Mouse (Mus musculus) megakaryocyte, adult 5-6 weeks (primary cell): Measurements from ENCODE around the gene Actn4. TPM values are rescaled to one million over a fixed set of nuclear protein-coding genes. Genes with fewer than 3 reads are reported as not detected.

Experiments
- ATAC-seq: 2 replicates; pipeline ENCODE4 v1.8.0; 2016; ENCODE audit warnings: mild to moderate bottlenecking, inconsistent platforms; ENCODE audit not compliant: poor library complexity, severe bottlenecking
- total RNA-seq, 2 experiments: library from RNA; stranded (forward) in 1 of 2; stranded (reverse) in 1 of 2; fragments of 153-499, 151-499 nt in 1 of 2; fragments of 221-1000, 200-1000 nt in 1 of 2; gene quantifications; 2 replicates each; pipeline versions ENCODE4 v1.2.3 to v1.2.4; 2015 to 2017

Gene Actn4
- 82.5 and 87.8 TPM in 2 replicates for total RNA-seq (2015)
- total RNA-seq (2017): 44.7 and 55.1 TPM in 2 replicates

DNA sequence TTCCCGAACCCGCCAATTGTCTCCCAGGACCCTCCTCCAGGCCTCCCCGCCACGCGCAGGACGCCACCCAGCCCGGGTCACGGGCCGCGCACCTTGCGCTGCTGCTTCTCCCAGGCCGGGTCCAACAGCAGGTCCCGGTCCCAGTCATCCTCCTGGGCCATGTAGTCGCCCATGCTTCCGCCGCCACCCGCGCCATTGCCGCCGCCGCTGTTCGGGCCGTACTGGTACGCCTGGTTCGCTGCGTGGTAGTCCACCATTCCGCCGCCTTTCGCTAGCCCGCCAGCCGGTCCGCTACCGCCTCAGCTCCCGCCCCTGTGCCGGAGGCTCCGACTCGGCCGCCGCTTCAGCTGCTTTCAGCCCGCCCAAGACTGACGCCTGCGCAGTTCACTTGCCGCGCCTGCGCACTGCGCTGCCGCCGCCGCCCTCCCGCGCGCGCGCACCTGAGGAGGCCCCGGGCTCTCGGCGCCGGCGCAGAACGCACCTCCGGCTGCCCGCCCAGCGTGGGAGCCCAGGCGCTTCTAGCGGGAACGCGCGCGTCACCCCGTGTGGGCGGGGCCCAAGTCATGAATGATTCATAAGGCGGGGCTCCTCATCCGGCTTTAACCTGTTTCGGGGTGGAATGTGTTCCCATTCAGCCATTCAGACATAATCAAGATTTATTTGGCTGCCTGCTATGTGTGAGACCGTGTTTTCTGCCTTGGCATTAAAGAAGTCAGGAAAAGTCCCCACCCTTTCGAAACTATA is at the start of gene Actn4:
Actn4 (minus strand) TSS at position 414 of the 744 bp plus-strand sequence.
- peak; percentile 97 for ATAC-seq

DNA sequence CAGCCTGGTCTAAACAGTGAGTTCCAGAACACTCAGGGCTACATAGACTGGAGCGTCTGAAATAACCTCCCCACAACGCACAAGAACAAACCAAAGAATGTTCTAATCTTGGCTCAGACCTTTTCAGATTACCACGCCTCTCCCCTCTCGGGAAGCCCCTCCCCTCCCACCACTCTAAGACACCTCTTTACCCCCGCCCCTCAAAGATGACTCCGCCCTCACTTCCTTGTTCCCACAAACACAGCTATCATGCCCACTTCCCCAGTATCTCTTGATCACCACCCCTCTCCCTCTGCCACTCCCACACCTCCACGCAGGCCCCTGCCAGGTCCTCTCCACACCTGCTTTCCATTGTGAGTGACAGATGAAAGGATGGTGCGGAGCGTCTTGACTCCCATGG is 46.6 kb upstream of the Actn4 start:
- peak; percentile 43 for ATAC-seq

DNA sequence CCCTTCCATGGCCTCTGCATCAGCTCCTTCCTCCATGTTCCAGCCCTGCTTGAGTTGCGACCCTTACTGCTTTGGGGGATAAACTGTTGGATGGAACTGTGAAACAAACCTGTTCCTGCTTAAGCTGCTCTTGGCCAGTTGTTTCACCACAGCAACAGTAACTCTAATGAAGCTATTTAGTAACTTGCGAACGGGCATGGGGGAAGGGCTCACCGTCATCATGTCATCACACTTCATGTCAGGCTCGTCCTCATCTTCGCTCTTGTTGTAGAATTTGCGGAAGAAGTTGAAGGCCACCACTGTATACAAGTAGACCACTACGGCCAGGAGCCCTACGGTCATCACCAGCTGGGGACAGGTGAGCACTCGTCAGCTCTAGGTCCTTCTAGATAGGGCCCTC is 46.0 kb upstream of the Actn4 start:
- ATAC-seq: peak; percentile 72

DNA sequence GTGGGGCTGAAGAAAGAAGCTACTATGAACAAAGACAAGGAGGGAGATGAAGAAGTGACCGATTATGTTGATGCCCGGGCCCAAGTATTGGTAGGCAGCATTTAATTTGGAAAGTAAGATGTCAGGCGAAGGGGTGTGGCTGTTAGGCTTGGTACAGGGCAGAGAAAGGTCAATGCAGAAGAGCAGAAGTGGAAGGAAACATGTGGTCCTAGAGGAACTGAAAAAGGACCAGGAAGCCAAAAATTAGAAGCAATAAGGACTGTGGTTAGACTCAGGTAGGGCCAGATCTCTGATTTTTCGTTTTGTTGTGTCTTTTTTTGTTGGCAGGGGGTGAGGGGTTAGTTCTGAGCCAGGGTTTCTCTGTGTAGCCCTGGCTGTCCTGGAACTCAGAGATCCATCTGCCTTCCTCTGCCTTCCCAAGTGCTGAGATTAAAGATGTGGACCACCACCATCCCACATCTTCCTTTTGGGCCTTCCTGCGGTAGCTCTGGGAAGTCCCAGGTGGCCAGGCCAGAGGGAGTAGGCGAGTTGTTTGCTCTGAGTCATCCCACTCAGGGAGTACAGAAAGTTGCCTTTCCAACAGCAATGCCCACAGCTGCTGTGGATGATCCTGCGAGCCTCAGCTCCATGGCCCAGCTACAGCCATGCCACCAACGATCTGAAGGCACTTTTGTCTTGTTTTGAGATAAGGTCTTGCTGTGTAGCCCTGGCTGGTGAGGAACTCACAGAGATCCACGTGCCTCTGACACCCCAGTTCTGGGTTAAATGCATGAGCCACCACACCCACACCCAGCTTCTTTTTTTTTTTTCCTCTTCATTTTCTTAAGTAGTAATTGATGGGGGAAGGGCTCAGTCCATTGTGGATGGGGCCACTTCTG is 45.3 kb upstream of the Actn4 start:
- peak; percentile 54 for ATAC-seq

DNA sequence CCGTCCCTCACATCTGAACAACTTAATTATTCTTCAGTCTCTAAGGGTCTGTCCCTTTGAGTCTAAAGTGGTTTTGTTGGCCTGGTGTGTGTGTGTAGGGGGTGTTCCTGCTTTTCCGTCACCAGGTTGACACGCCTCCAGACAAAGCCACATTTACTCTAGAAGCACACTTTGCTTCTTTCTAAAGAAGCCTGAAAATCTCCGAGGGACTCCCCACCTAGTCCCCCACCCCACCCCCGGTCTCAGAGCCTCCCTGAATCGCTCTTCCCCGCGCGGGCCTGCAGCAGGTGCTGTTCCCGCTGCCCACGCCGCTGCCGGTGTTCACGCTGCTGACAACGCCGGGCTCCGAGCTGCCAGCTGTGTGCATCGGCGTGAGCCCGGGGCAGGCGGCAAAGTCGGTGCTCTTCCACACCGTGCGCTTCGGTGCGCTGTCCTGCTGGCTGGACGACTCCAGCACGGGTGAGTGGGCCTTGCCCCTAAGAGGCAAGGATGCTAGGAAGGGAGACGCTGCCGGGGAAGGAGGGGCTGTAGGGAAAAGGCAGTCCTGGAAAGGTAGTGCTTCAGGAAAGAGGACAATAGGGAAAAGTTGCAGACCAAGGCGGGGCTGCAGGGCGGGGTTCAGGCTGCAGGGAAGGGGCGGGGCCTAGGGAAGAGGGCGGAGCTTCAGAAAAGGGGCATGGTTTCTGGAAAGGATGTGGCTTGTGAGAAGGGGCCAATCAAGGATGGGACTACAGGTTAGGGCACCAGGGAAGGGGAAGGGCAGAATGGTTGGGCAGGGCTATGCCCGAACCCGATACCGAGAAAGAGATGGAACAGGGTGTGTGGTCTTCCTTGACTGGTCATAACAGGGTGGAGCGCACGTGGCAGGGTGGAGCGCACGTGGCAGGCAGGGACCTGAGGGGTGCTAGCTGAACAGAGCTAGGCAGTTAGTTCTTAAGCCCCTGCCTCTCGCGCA is 38.8 kb upstream of the Actn4 start:
- peak; percentile 89 for ATAC-seq

DNA sequence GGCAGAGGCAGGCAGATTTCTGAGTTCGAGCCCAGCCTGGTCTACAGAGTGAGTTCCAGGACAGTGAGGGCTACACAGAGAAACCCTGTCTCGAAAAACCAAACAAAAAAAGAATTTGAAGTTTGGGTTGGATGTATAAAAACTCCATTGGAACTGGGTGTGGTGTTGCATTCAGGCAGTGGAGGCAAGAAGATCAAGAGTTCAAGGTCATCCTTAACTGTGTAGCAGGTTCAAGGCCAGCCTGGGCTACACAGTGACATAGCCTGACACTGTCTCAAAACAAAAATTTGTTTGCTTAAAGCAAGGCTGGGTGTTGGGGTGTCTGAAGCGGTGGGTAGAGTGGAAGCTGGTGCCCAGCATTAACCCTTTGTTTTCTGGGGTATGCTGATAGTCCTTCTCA is 31.3 kb upstream of the Actn4 start:
- no peak for ATAC-seq

DNA sequence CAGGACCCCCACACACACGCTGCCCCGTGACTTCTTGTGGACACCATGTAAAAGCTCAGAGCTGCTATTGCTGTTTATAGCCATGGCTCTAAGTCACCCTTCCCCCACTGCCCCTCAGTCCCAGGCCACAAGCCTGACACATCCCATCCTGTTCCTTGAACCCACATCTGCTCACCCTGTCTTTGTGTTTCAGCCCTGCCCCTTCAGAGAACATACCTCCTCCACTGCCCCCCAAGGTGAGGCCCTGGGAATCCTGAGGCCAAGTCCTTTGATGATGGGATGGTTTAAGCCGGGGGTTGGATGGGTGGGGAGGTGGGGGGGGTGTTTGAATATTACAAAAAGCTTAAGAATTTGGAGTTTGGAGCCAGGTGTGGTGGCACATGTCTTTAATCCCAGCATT is 30.9 kb upstream of the Actn4 start:
- no peak for ATAC-seq

DNA sequence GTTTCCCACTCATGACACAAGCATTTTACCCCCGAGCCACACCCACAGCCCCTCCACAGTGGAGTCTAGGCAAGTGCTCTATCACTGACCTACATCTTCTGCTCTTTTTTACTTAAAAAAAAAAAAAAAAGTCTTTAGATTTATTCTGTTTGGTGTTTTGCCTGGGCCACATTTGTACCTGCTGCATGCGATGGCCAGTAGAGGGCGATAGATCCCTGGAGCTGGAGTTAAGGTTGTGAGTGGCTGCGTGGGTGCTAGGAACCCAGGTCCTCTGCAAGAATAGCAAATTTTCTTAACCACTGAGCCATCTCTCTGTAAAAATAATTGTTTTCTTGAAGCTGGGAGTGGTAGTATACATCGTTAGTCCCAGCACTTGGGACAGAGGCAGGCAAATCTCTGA is 29.5 kb upstream of the Actn4 start:
- ATAC-seq: no peak

DNA sequence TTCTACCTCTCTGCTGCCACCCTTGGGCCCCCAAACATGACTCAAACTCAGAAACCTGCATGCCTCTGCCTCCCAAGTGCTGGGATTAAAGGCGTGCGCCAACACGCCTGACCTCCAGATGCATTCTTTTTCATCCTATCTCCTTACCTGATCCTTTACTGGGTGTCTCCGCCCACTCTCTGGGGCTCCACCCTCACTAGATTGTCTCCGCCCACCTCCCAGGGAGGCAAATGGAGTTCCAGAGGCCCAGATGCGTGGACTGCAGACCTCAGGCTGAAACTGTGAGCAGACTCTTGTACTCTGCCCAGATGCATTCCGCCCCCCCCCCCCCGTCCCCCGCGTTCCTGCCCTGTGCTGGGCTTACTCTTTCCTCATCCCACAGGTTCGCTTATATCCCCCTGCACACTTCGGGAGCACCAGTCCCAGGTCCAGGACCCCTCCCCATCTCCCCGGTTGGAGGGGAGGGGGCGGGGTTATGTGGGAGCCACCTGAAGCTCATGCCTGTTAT is 28.7 kb upstream of the Actn4 start:
- ATAC-seq: no peak

DNA sequence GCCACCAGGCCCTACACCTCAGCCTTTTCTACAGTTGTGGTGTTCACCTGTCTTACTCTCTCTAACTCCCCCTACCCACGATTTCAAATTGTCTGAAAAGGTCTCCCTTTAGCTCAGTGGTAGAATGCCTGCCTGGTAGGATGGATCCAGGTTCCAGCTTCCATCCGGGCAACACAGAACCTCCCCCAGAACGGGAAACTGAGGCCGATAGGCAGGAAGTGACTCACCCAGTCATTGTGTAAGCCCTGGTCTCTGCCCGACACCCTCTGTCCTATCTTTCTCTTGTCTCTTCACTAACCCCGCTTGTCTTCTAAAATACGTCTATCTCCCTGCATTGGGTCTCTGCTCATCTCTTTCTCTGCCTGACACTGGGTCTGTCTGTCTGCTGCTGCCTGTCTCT is 23.1 kb upstream of the Actn4 start:
- no peak for ATAC-seq

DNA sequence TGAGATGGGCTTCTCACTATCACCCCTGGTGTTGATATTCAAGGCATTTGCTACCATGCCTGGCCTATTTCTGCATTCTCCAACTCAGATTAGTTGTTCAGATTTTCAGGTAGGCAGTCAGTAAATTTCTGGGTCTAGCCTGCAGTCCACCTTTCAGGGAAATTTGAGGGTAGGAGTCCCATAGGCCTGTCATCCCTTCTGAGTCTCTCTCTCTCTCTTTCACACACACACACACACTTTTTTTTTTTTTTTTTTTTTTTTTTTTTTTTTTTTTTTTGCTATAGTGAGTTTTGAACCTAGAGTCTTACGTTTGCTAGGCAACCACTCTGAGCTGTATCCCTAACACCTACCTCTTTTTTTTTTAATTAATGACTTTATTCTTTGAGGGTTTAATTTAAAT is 22.3 kb upstream of the Actn4 start:
- ATAC-seq: no peak

DNA sequence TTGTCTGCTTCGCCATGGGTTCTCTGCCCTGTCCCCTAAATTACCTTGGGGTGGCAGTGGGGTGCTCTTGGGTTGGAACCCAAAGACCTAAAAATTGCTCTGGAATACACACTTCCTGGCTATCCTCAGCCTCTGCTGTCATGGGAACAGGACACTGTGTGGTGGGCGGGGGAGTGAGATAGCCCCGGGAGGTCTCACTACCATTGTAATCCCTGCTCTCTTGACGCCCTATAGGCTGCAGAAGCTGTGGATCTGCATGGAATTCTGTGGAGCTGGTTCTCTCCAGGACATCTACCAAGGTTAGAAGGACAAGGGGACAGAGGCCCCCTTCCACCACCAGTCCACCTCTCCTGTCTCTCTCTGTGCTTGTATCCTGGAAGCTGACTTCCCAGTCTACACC is 21.7 kb upstream of the Actn4 start:
- ATAC-seq: no peak

DNA sequence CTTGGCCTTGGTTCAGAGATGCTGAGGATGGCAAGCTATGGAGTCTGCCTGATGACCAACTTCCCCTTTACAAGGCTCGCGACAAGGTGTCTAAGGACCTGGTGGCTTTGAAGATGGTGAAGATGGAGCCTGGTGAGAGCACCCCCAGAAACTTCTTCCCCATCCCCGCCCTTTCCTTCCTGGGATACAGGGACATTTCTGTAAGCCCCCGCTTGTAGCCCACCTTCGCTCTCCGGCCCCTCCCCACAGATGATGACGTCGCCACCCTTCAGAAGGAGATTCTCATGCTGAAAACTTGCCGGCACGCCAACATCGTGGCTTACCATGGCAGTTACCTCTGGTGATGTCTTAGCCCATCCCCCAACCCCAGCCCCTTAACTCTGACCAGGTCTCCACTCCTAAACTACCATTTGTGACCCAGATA is 21.0 kb upstream of the Actn4 start:
- ATAC-seq: peak; percentile 36

DNA sequence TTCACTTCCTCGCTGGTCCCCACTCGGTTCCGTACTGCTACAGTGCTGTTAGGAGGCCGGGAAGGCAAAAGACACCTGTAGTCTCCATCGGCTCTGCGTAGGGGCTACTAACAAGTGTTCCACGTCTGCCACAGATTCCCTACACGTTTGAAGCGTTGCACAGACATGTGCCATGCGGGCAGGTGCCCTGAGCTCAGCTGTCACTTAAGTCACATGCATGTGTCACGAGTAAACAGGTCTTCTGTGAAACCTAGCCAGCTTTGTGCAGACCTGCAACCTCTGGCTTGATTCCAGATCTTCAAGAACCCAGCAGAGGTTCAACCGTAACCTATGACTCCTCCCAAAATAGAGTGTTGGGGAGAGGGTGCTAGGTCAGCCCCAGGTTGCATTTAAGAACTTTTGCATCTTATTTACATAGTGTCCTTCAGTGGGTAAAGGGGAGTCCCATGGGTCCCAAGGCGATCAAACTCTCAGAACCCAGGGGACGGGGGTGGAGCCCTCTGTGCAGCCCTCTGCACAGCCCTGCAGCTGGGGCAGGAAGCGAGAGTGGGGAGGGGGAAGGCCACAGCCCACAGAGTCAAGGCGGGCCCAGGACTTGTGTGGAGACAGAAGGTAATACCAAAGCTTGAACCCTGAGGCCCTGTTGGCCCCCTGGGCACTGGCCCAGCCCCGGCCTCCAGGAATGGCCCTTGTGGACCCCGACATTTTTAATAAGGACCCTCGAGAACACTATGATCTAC is 20.3 kb upstream of the Actn4 start:
- ATAC-seq: peak; percentile 56

DNA sequence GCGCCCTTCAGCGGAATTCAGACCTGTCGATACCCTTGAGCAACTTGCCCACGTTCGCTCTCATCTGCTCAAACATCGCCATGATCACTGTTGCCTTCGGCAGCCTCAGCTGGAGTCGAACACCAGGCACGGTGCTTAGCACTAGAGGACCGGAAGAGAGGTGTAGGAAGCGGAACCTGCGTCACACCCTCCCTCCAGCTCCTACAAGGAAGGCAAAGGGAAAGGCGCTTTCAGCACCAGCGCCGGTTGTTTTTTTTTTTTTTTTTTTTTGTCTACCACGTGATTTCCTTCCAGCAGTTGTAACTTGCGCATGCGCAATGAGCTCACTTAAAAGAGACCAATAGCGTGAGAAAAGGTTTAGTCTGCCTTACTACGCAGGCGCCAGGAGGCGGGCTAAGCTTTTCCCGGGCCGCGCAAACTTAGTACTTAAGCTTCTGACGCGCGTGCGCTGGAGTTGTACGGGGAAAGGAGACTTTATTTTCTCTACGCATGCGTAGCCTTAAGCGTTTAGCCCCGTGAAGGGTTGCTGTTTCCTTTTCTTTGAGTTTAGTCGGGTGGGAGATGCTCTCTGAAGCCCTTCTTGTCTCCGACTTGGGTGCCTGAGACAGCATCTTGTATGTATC is 19.6 kb upstream of the Actn4 start, which contains the start of the genes Eif3k and Map4k1:
Eif3k (minus strand) TSS at position 214 of the 623 bp plus-strand sequence.
Map4k1 (plus strand) TSS at position 400 of the 623 bp plus-strand sequence.
- ATAC-seq: peak; percentile 91

DNA sequence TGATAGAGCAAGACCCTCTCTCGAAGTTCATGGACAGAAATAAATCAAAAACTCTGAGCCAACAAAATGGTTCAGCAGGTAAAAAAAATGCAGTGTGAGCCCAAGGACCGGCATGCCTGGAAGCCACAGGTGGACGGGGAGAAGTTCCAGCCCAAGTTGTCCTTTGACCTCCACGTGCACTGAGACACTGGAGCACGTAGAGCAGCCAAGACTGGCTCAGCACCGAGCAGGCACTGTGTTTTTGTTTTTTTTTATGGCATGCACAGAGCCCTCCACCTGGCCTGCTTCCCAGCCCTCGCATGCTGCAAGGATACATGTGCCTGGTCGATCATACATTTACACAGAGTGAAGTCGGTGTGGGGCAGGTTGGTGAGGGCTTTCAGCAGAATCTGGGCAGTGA is 15.4 kb upstream of the Actn4 start:
- no peak for ATAC-seq

DNA sequence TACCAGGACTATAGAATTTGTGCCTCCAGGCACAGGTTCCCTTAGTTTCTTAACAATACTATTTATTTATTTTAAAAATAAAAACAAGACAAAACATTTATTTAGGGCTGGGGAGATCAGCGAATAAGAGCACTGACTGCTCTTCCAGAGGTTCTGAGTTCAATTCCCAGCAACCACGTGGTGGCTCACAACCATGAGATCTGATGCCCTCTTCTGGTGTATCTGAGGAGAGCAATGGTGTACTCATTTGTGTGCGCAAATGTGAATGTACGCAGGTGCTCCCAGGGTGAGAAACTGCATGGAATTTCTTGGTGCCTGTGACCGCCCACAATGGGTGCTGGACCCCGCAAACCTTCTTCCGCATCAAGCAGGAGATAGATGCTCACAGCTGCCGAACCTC is 10.9 kb upstream of the Actn4 start:
- ATAC-seq: no peak

DNA sequence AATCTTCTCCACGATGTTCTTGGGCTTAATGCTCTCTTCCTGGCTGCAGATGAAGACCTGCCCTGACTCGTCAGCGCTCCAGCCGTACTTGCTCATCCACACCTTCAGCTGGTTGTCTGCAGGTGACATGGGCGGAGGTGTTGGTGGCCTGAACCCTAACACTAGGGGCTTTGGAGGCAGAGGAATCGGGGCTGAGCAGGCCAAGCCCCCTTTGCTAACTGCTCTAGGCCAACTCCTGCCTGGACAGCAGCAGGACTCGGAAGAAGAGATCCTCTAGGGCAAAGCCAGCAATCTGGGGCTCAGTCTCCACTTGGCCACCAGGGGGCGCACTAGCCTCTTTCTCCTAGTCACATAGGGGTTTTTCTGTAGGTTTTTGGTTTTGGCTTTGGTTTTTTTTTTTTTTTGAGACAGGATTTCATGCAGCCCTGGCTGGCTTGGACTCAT is 10.4 kb upstream of the Actn4 start:
- ATAC-seq: peak; percentile 64

DNA sequence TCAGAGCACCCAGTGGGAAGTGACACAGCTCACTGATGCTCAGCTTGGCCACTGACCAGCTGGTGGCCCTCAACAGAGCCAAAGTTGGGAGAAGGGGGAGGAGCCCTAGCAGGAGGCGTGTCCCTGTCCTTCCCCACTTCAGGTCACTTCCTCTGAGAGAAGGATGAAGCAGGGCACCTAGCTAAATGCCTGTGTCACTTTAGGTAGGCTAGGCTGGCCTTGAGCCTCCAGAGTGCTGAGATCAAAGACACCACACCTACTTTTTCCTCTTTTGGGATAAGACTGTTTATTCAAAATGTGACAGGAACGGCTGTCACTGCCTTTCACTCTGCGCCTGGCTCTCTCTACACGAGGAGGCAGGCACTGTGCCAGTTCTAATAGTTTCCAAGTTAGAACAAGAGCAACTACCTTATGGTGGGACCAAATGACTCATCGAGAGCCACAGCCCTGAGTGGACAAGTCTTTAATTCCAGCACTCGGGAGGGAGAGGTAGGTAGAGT is 9.7 kb upstream of the Actn4 start:
- ATAC-seq: no peak
